Mouse (Mus musculus): ENCODE data around the gene Gbx2. TPM values are rescaled to one million over a fixed set of nuclear protein-coding genes. Genes with fewer than 3 reads are reported as not detected.

The Gbx2 gene
- polyA plus RNA-seq, 1 experiment from 2014 or later, result 0.18 TPM

- H3K9ac ChIP-seq, result no peak overlapping the region
- WGBS, result 80% methylated on average over 11 of the region's 11 CpGs
These were observed 52.5 kb downstream of the Gbx2 start for GRCm38 (mm10) chr1:89878496-89878895.

More at GRCm38 (mm10) chr1:89878496-89878895, 52.5 kb downstream of the Gbx2 start:
- no peaks in the 10 kb centered on the region for H3K27me3 ChIP-seq (replicated peaks)
- H3K36me3 ChIP-seq, result no peaks in the 10 kb centered on the region
- H3K4me3 ChIP-seq, result no peak overlapping the region
- no peak for ATAC-seq (ENCODE audit: insufficient number of reproducible peaks, low FRiP score)
- H3K4me1 ChIP-seq (replicated peaks), result peaks cover 10% of the 10 kb centered on the region; the same call in 1 of the 2 replicates
- no peaks in the 10 kb centered on the region for H3K9me3 ChIP-seq (replicated peaks)
- no peak overlapping the region for H3K27ac ChIP-seq (ENCODE audit: poor library complexity, severe bottlenecking)
- H3K4me2 ChIP-seq, result no peak overlapping the region

Other genes with a start within 250 kb of the Gbx2 start
- 1.0 and 1.1 TPM in 2 replicates for gene Asb18, start 83.5 kb upstream of the Gbx2 start, polyA plus RNA-seq (2016; fragmentation: Nextera tagmentation; extraction: Ambion mirVana)
- not detected in 2 replicates for gene Iqca, start 222.2 kb upstream of the Gbx2 start, polyA plus RNA-seq (2016; fragmentation: Nextera tagmentation; extraction: Ambion mirVana)

All from heart, embryonic 12.5 days (tissue).